Mouse (Mus musculus) cerebellum, adult (tissue): Measurements from ENCODE around the gene Bank1.
"Not testable (repeated sequence)": the region's sequence is repeated elsewhere in the genome, so short reads cannot be mapped to it uniquely, and the experiment has no call there.

Experiments
- ATAC-seq: cut with Nextera tagmentation; 2 replicates; pipeline ENCODE4 v1.9.2; 2017; ENCODE audit warnings: mild to moderate bottlenecking, moderate library complexity, mixed read lengths; ENCODE audit not compliant: insufficient number of reproducible peaks, low FRiP score, low TSS enrichment

The Bank1 gene

GRCm38 (mm10) chr3:136325783-136326182, at the start of gene Bank1:
Gene Bank1, minus strand, starts transcription at chr3:136326066.
- no peak for ATAC-seq

DNA sequence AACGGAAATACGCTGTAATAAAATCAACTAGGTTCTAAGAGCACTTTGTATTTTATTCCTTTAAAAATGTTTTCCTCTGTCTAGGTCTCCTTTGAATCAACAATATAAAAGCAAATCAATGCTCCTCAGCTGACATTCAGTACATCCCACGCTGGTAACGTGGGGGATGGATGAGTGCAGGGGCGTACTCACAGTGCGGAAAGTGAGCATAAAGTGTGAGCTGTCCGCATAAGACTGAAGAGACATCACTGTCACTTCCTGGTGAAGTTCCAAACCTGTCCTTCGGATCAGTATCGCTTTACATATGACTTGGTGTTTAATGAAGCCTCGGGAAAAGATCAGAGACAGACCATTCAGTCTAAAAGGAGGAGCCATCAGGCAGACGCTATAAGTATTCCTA, 44.0 kb upstream of the Bank1 start:
- no peak for ATAC-seq

DNA sequence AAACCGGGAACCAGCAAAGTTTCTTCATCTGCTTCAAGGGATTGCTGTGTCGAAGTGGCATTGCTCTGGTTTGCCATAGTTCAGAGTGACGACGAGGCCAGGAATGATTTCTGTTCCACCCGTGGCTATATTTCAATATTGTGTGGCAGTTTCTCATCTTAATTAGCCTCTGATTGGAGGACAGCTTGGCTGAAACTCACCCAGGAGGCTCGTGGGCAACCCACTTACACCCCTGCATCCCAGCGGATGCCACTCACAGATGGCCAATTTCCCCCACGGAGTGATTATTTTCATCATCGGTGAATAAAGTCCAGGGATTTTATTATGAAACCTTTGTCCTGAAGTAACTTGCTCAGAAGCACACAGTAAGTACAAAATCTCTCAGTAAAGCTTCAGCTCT, 43.6 kb upstream of the Bank1 start:
- ATAC-seq, result peak; percentile 70

DNA sequence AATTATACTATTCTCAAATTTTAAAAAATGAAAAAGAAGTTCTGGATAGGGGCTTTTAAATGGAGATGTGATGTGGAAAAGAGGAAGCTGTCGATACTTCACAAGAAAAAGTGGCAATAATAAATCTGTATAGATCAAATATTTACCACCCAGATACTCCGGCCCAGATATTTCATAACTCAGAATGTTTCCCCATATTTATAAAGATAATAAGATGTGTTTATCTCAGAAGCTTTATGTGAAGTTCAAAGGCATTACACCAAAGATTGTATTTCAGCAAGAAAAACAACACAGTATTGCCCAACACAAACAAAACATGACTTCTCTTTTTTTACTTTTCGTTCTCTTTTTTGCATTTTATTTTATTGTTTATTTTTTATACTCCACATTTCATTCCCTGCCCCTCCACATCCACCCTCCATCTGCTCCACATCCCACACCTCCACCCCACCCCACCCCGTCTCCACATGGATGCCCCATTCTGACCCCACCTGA, 42.7 kb upstream of the Bank1 start:
- ATAC-seq, result no peak

- ATAC-seq, result no peak
Measured at GRCm38 (mm10) chr3:136349690-136350089, 23.8 kb upstream of the Bank1 start.

- ATAC-seq, result no peak
Measured at GRCm38 (mm10) chr3:136348611-136349010, 22.7 kb upstream of the Bank1 start.

DNA sequence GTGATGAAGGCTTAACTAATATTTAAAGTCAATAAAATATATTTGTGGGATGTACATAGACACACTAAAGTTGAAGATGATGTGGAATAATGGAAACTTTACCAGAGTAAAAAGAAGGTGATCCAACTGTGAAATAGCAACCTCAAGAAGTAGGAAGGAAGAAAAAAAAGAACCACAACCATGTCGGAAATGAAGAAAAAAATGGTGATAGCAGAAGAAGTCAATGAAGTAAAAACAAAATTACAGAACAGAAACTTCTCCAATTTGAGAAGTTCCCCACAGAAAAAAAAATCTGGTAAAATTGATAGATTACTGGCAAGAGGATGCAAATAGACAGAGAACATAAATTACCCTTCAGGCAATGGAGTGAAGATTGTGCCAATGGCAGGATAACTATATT, 21.4 kb upstream of the Bank1 start:
- ATAC-seq, result no peak

DNA sequence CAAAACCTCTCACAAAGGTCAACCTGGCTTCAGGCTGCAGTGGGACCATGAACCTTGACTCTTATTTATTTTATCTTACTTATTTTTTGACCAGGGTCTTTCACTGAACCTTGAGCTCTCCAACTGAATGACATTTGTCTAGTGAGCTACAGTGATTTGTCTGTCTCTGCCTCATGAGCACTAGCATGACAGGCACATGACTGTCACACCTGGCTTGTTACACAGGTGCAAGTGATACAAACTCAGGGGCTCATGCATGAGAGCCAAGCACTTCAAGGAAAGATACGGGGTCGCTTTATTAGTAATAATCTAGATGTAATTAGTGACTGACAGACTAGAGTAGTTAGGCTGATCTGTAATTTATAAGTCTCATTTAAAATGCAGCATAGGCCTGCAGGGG, 16.0 kb upstream of the Bank1 start:
- no peak for ATAC-seq

DNA sequence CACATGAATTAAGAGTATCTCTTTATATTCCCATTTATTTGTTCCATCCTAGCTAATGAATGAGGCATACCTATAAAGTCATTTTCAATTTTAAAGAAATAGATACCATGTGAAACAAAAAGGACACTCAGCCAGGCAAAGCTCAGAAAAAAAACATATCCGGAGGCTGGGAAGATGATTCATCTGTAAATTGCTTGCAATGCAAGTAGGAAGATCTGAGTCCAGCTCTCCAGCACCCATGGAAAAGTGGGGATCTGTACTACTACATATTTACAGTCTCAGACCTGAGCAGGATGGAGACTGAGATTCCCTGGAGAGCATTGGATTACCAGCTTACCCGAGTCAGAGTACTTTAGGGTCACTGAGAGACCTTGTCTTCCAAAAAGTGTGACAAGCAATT, 14.0 kb upstream of the Bank1 start:
- no peak for ATAC-seq

DNA sequence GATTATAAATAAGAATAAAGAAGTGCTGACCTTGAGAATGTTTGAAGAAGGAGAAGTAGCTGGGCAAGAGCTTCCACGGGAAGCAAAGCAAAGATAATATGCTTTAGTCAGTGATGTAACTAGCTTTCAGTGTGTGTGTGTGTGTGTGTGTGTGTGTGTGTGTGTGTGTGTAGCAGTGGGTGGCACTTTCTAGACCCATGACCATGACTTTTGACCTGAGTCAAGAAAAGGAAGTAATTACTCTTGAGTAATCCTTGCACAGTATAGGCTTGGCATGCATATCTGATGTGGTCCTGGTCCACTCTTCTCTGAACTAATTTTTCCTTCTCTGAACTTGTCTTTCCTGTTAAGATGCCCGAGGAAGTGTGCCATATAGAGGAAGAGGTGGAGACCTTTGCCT, 5.3 kb upstream of the Bank1 start:
- no peak for ATAC-seq

- no peak for ATAC-seq
Measured at GRCm38 (mm10) chr3:136330043-136330442, 4.2 kb upstream of the Bank1 start.

- ATAC-seq, result no peak
Measured at GRCm38 (mm10) chr3:136329133-136329532, 3.3 kb upstream of the Bank1 start.

- ATAC-seq, result not testable (repeated sequence)
Measured at GRCm38 (mm10) chr3:136324716-136325115, 1.1 kb downstream of the Bank1 start.

- no peak for ATAC-seq
Measured at GRCm38 (mm10) chr3:136321936-136322335, 3.9 kb downstream of the Bank1 start.

DNA sequence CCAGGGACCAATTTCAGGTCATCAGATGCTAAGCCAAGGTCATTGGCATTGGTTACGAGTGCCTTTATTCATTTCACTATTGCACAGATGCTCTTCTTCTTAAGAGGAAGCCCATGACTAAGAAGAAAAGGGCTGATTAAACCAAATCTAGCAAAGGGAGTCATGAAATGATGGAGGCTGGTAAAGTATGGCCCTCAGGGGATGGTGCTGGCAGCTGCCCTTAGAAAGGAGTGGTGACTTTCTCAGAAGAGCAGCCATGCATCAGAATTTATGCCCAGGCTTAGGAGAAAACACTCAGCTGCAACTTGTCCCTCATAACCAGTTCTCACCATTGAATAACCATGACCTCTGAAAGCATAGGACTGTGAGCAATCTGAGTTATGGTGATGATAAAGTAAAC, 17.4 kb downstream of the Bank1 start:
- ATAC-seq, result no peak

DNA sequence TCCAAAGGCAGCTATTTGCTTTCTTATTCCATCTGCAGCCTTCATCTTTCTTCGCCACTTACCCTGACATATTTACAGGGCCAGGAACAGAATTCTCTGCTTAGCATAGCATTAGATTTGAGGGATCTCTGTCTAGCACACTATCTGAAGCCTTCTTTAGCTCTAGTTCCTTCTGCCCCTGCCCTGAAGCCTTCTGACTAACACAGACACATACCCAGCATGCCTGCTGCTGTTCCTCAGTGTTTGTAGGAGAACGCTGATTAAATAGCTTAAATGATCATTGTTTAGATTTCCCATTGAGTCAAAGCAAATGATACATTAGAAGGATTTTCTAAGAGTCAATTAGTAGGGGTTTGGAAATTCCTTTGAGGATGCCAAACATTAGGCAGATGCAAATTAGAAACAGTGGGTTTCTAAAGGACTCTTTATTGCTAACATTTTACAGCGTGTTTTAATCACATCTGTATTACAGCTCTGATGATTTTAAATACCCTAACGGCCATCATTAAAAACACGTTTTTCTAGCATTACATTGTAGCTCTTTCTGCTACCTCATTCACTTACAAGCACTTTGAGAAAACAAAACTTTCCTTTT, 19.2 kb downstream of the Bank1 start:
- ATAC-seq, result no peak

GRCm38 (mm10) chr3:136302541-136302940, 23.3 kb downstream of the Bank1 start:
- no peak for ATAC-seq

DNA sequence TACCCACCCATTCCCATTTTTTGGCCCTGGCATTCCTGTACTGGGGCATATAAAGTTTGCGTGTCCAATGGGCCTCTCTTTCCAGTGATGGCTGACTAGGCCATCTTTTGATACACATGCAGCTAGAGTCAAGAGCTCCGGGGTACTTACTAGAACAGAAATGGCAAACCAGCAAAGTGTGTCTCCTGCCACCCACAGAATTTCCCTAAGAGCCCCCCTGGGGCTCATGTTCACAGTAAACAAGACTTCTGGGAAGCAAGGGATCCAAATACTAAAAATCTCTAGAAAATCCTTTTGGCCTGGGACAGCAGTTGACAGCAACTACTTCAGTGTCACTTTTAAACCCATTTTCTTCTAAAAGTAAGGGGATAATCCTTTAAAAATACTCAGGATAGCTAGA, 25.1 kb downstream of the Bank1 start:
- not testable (repeated sequence) for ATAC-seq

- no peak for ATAC-seq
Measured at GRCm38 (mm10) chr3:136297355-136297754, 28.5 kb downstream of the Bank1 start.

DNA sequence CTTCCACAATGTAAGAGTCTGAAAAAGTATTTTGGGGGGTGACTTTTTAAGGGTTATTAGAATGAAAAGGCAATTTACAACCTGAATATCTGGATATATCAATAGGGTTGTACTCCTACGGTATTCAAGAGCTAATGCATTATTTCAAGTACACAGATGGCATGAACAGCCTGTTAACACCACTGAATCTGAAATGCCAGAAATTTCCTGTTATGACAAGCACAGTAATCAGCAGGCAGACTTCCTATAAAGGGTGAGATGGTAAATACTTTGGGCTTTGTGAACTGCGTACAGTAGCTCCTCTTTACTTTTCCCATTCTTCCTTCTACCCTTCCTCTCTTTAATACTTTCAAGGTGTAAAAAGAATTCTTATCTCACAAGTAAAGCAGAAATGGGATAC, 30.6 kb downstream of the Bank1 start:
- ATAC-seq, result peak; percentile 61

GRCm38 (mm10) chr3:136287883-136288282, 38.0 kb downstream of the Bank1 start:
- no peak for ATAC-seq

DNA sequence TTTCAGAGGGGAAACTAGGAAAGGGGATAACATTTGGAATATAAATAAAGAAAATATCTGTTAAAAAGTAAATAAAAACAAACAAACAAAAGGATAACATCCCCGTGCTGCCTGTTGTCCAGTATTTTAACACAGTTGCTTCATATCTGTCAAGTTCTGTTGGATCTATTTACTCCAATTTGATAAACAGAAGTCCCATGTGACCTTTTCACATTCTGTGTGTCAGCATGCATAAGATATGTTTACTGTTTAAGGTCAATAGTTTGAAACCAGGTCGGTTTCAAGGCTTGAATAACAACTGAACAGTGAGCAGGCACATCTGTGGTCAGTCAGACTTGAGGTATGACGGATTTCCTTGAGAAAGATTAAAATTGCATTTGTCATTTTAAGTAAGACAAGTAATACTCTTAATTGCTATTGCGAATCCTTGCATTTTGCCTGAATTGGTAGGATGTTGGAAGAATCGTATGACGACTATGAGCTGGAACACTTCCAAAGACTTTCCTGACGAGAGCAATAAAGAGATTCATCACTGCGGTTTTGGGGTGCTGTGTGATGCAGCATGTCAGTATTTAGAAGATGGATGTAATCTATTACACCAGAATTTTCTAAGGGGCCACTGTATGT, 60.8 kb downstream of the Bank1 start:
- ATAC-seq, result no peak
